Mouse (Mus musculus): ENCODE results near the gene Gm10471. TPM values are rescaled to one million over a fixed set of nuclear protein-coding genes. Genes with fewer than 3 reads are reported as not detected.

The Gm10471 gene
- under 1 TPM in 1 of 2 experiments, not detected in 1; 0.10 TPM for polyA plus RNA-seq (2017; shearing (Covaris generic))

DNA sequence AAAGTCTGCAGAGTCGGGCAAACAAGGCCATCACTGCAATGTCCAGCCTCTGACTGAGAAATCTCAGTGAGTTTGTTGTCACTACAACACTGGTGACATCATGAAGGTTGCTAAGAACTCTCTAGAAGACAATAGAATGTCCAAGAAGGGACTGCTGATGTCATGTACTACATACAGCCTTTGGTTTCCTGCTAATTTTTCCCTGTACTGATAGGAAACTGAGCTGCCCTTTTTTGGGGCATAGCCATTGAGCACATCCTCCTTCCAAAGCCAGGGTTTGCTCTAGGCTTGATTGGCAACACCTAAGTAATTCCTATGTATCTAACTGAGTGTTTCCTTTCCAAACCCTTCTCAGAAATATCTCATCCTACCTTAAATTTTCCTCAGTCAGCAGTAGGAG is at the start of gene Gm10471:
TSS of gene Gm10471 (minus strand) at position 101 of the 400 bp plus-strand sequence.

DNA sequence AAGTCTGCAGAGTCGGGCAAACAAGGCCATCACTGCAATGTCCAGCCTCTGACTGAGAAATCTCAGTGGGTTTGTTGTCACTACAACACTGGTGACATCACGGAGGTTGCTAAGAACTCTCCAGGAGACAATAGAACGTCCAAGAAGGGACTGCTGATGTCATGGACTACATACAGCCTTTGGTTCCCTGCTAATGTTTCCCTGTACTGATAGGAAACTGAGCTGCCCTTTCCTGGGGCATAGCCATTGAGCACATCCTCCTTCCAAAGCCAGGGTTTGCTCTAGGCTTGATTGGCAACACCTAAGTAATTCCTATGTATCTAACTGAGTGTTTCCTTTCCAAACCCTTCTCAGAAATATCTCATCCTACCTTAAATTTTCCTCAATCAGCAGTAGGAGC is 32.2 kb upstream of the Gm10471 start, which contains the start of gene Gm10220:
TSS of gene Gm10220 (minus strand) at position 101 of the 400 bp plus-strand sequence.

DNA sequence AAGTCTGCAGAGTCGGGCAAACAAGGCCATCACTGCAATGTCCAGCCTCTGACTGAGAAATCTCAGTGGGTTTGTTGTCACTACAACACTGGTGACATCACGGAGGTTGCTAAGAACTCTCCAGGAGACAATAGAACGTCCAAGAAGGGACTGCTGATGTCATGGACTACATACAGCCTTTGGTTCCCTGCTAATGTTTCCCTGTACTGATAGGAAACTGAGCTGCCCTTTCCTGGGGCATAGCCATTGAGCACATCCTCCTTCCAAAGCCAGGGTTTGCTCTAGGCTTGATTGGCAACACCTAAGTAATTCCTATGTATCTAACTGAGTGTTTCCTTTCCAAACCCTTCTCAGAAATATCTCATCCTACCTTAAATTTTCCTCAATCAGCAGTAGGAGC is 16.2 kb upstream of the Gm10471 start, which contains the start of gene 5031410I06Rik:
TSS of gene 5031410I06Rik (minus strand) at position 101 of the 400 bp plus-strand sequence.

DNA sequence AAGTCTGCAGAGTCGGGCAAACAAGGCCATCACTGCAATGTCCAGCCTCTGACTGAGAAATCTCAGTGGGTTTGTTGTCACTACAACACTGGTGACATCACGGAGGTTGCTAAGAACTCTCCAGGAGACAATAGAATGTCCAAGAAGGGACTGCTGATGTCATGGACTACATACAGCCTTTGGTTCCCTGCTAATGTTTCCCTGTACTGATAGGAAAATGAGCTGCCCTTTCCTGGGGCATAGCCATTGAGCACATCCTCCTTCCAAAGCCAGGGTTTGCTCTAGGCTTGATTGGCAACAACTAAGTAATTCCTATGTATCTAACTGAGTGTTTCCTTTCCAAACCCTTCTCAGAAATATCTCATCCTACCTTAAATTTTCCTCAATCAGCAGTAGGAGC is 30.6 kb downstream of the Gm10471 start, which contains the start of gene Gm7347:
TSS of gene Gm7347 (minus strand) at position 101 of the 400 bp plus-strand sequence.

DNA sequence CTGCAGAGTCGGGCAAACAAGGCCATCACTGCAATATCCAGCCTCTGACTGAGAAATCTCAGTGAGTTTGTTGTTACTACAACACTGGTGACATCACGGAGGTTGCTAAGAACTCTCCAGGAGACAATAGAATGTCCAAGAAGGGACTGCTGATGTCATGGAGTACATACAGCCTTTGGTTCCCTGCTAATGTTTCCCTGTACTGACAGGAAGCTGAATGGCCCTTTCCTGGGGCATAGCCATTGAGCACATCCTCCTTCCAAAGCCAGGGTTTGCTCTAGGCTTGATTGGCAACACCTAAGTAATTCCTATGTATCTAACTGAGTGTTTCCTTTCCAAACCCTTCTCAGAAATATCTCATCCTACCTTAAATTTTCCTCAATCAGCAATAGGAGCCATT is 49.6 kb downstream of the Gm10471 start, which contains the start of gene Speer4a:
TSS of gene Speer4a (minus strand) at position 101 of the 400 bp plus-strand sequence.

Other genes starting within 250 kb of the Gm10471 start
- gene Gm21663, start 146.9 kb downstream of the Gm10471 start, polyA plus RNA-seq (2017; shearing (Covaris generic)): under 1 TPM in 1 of 2 experiments, not detected in 1; 0.17 TPM
- gene Gm21671, start 134.9 kb downstream of the Gm10471 start, polyA plus RNA-seq (2017; shearing (Covaris generic)): not detected
- not detected for gene Gm21680, start 116.6 kb downstream of the Gm10471 start, polyA plus RNA-seq (2017; shearing (Covaris generic))
- not detected for gene Gm21698, start 100.6 kb downstream of the Gm10471 start, polyA plus RNA-seq (2017; shearing (Covaris generic))
- gene Gm1979, start 84.5 kb downstream of the Gm10471 start, polyA plus RNA-seq (2017; shearing (Covaris generic)): not detected
- under 1 TPM in 1 of 2 experiments, not detected in 1; 0.20 TPM for gene Gm5862, start 66.4 kb downstream of the Gm10471 start, polyA plus RNA-seq (2017; shearing (Covaris generic))
- gene Speer4a, start 49.7 kb downstream of the Gm10471 start, polyA plus RNA-seq (2017; shearing (Covaris generic)): not detected
- gene Gm7347, start 30.7 kb downstream of the Gm10471 start, polyA plus RNA-seq (2017; shearing (Covaris generic)): not detected
- gene 5031410I06Rik, start 16.1 kb upstream of the Gm10471 start, polyA plus RNA-seq (2017; shearing (Covaris generic)): not detected
- not detected for gene Gm10220, start 32.1 kb upstream of the Gm10471 start, polyA plus RNA-seq (2017; shearing (Covaris generic))
- not detected for gene Gm7361, start 168.4 kb upstream of the Gm10471 start, polyA plus RNA-seq (2017; shearing (Covaris generic))